Mouse (Mus musculus) liver, postnatal 0 days (tissue): ENCODE results near the gene Irf2bp1. TPM values are rescaled to one million over a fixed set of nuclear protein-coding genes. Genes with fewer than 3 reads are reported as not detected.

Experiments
- ATAC-seq: fragments of 200-750 bp; cut with Nextera tagmentation; 2 replicates; pipeline ENCODE4 v1.8.0; 2017; ENCODE audit warnings: mild to moderate bottlenecking, moderate library complexity
- DNase-seq: peaks from one replicate; pipeline ENCODE4 v3.0.0-alpha.2; 2016
- H3K27ac ChIP-seq: fragments of 300-500 bp; sonication (generic); 2 replicates; pipeline ENCODE4 v1.5.1; 2014; ENCODE audit warnings: antibody characterized with exemption, moderate library complexity, mild to moderate bottlenecking, low read depth
- H3K27me3 ChIP-seq: fragments of 300-500 bp; sonication (generic); 2 replicates; pipeline ENCODE4 v1.6.1; 2014; ENCODE audit warnings: low read length, control low read depth, mixed read lengths; ENCODE audit not compliant: insufficient read depth
- H3K36me3 ChIP-seq: fragments of 300-500 bp; sonication (generic); replicated peaks from 2 replicates; pipeline ENCODE4 v1.6.1; 2014; ENCODE audit warnings: mild to moderate bottlenecking, control low read depth, low read length, moderate library complexity, mixed read lengths; ENCODE audit not compliant: insufficient read depth
- H3K4me1 ChIP-seq: fragments of 300-500 bp; sonication (generic); 2 replicates; pipeline ENCODE4 v1.6.1; 2014; ENCODE audit warnings: antibody characterized with exemption, mild to moderate bottlenecking, control low read depth; ENCODE audit not compliant: insufficient read depth
- H3K4me2 ChIP-seq: fragments of 300-500 bp; sonication (generic); 2 replicates; pipeline ENCODE4 v1.6.1; 2014; ENCODE audit warnings: low read depth, mild to moderate bottlenecking, low read length, moderate library complexity, mixed read lengths
- H3K4me3 ChIP-seq: fragments of 300-500 bp; sonication (generic); 2 replicates; pipeline ENCODE4 v1.5.1; 2014; ENCODE audit warnings: low read depth, low read length
- H3K9ac ChIP-seq: fragments of 300-500 bp; sonication (generic); replicated peaks from 2 replicates; pipeline ENCODE4 v1.6.1; 2014; ENCODE audit warnings: mild to moderate bottlenecking, moderate library complexity
- H3K9me3 ChIP-seq: fragments of 300-500 bp; sonication (generic); 2 replicates; pipeline ENCODE4 v1.6.1; 2016; ENCODE audit warnings: mild to moderate bottlenecking, control low read depth, low read length, mixed read lengths
- CTCF ChIP-seq: sonication (generic); IDR thresholded peaks from 2 replicates; pipeline ENCODE4 v1.5.1; 2016; ENCODE audit warnings: antibody characterized with exemption, low read depth
- EP300 ChIP-seq: IDR thresholded peaks from 2 replicates; pipeline ENCODE4 v1.6.1; 2016; ENCODE audit warnings: antibody characterized with exemption, low read depth, mild to moderate bottlenecking
- WGBS: fragments of 180-500 bp; shearing (Covaris S2); extraction: QIAGEN DNeasy Blood & Tissue Kit; methylation state at CpG from one replicate; pipeline ENCODE4 v1.1.7; 2014; ENCODE audit not compliant: insufficient replicate concordance; 5-methylcytosine and 5-hydroxymethylcytosine counted together
- polyA plus RNA-seq: library from polyadenylated mRNA; unstranded; fragments of >200 nt; fragmentation: Nextera tagmentation; extraction: Ambion mirVana; gene quantifications from 2 replicates; pipeline ENCODE4 v1.2.1, GENCODE M21; 2015

Gene Irf2bp1
- polyA plus RNA-seq, 1 experiment from 2014 or later = 6.3 TPM

DNA sequence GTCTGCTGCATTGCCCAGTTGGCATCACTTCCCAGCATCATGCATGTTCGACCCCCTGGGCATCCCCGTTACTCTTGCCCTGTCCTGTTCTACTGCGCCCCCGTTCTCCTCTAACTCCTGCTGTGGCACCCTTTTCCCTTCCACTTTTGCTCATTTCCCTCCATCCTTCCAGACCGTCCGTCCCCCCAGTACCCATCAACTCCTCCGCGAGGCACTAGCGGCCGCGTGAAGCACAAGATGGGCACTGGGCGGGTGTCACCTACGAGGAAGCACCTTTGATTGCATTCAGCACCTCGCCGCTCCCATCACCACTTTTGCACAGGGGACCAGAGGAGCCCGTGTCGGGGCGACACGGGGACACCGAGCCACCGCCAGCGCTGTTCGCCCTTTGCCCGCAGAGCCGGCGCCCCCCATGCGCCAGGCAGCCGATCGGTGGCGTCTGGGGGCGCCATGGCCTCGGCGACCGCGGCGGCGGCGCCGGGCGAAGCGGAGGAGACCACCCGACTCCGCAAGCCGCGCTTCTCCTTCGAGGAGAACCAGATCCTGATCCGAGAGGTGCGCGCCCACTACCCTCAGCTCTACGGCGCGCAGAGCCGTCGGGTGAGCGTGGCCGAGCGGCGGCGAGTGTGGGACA lies 12.1 kb upstream of the Irf2bp1 start:
- 1% methylated on average over 50 of the region's 59 CpGs for WGBS
- TF ChIP-seq CTCF (no peak), EP300 (no peak)
- ATAC-seq (no peak), DNase-seq (no peak)
- peaks cover 10% of the 10 kb centered on the region; the same call in 1 of the 2 replicates for H3K36me3 ChIP-seq
- H3K27ac ChIP-seq = no peak overlapping the region
- peak overlapping the region; percentile 78 for H3K4me2 ChIP-seq
- H3K9me3 ChIP-seq = no peaks in the 10 kb centered on the region
- H3K4me3 ChIP-seq = peak overlapping the region; percentile 45
- H3K9ac ChIP-seq = 0 out of 2 replicates have a peak overlapping the region, but pooled peaks have one; percentile 11
- H3K4me1 ChIP-seq = peaks cover 16% of the 10 kb centered on the region
- peaks cover 54% of the 10 kb centered on the region for H3K27me3 ChIP-seq

DNA sequence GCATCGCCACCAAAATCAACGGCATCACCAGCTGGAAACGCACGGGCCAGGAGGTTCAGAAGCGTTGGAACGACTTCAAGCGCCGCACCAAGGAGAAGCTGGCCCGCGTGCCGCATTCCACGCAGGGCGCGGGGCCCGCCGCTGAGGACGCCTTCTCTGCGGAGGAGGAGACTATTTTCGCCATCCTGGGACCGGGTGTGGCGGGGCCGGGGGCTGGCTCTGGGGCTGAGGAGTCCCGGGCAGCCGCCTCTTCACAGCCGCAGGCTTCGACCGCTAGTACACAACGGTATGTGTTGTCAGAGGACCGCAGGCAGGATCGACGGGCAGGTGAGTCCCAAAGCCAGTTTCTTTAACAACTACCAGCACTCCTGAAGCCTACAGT lies 11.6 kb upstream of the Irf2bp1 start:
- H3K4me1 ChIP-seq = peaks cover 16% of the 10 kb centered on the region
- H3K9me3 ChIP-seq = no peaks in the 10 kb centered on the region
- H3K9ac ChIP-seq = no peak overlapping the region
- H3K4me2 ChIP-seq = peak overlapping the region; percentile 78
- TF ChIP-seq EP300 (no peak), CTCF (no peak)
- no peak for ATAC-seq
- H3K27me3 ChIP-seq = peaks cover 54% of the 10 kb centered on the region
- 6% methylated on average over 24 of the region's 31 CpGs for WGBS
- H3K36me3 ChIP-seq = peaks cover 10% of the 10 kb centered on the region; the same call in 1 of the 2 replicates
- no peak overlapping the region for H3K27ac ChIP-seq
- peak overlapping the region; percentile 45 for H3K4me3 ChIP-seq
- no peak for DNase-seq

- Histone ChIP-seq H3K36me3 (peaks cover 10% of the 10 kb centered on the region; the same call in 1 of the 2 replicates), H3K9ac (no peak overlapping the region), H3K4me1 (peaks cover 16% of the 10 kb centered on the region), H3K27me3 (peaks cover 51% of the 10 kb centered on the region), H3K9me3 (no peaks in the 10 kb centered on the region), H3K4me3 (no peak overlapping the region), H3K4me2 (no peak overlapping the region), H3K27ac (no peak overlapping the region)
- TF ChIP-seq CTCF (no peak), EP300 (no peak)
- 83% methylated on average over 5 of the region's 5 CpGs for WGBS
- DNase-seq = no peak
- ATAC-seq = no peak
Measured at GRCm38 (mm10) chr7:18993036-18993435, 10.8 kb upstream of the Irf2bp1 start.

DNA sequence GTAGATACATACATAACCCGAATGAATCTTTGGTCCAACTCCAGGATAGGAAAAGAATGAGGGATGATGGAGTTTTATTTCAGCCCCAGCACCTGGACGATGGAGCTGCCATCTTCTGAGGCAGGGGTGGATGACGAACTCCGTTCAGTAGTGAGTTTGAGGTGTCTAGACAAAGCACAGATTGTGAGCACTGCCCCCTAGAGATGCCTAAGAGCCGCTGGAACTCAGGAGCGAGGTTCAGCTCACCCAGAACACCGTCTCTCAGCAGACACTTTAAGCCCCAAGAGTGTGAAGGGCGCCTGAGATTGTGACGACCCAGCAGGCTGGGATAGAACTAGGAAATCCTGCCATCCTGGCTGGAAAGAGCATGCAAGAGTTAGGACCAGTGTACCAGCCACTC lies 5.0 kb upstream of the Irf2bp1 start:
- TF ChIP-seq CTCF = peak; percentile 19; the same call in 1 of the 2 replicates
- no peak for TF ChIP-seq EP300

GRCm38 (mm10) chr7:19000421-19000820 lies 3.4 kb upstream of the Irf2bp1 start:
- DNase-seq (peak; percentile 30), ATAC-seq (no peak)
- TF ChIP-seq EP300 (no peak), CTCF (no peak)
- H3K27ac ChIP-seq = peak overlapping the region; percentile 64
- H3K4me1 ChIP-seq = peaks cover 34% of the 10 kb centered on the region
- no peaks in the 10 kb centered on the region for H3K9me3 ChIP-seq
- WGBS = 44% methylated on average over 10 of the region's 10 CpGs
- H3K27me3 ChIP-seq = no peaks in the 10 kb centered on the region
- peaks cover 11% of the 10 kb centered on the region; the same call in 1 of the 2 replicates for H3K36me3 ChIP-seq
- peak overlapping the region; percentile 60 for H3K9ac ChIP-seq
- H3K4me2 ChIP-seq = peak overlapping the region; percentile 98
- H3K4me3 ChIP-seq = peak overlapping the region; percentile 56

More for the DNA sequence above, 5.0 kb upstream of the Irf2bp1 start:
- DNase-seq (no peak), ATAC-seq (no peak)
- 57% methylated on average over 9 of the region's 9 CpGs for WGBS
- no peak overlapping the region for H3K4me3 ChIP-seq
- no peak overlapping the region for H3K9ac ChIP-seq
- no peak overlapping the region for H3K27ac ChIP-seq
- peaks cover 10% of the 10 kb centered on the region; the same call in 1 of the 2 replicates for H3K36me3 ChIP-seq
- H3K4me1 ChIP-seq = peaks cover 23% of the 10 kb centered on the region
- no peaks in the 10 kb centered on the region for H3K9me3 ChIP-seq
- H3K27me3 ChIP-seq = no peaks in the 10 kb centered on the region
- H3K4me2 ChIP-seq = no peak overlapping the region

DNA sequence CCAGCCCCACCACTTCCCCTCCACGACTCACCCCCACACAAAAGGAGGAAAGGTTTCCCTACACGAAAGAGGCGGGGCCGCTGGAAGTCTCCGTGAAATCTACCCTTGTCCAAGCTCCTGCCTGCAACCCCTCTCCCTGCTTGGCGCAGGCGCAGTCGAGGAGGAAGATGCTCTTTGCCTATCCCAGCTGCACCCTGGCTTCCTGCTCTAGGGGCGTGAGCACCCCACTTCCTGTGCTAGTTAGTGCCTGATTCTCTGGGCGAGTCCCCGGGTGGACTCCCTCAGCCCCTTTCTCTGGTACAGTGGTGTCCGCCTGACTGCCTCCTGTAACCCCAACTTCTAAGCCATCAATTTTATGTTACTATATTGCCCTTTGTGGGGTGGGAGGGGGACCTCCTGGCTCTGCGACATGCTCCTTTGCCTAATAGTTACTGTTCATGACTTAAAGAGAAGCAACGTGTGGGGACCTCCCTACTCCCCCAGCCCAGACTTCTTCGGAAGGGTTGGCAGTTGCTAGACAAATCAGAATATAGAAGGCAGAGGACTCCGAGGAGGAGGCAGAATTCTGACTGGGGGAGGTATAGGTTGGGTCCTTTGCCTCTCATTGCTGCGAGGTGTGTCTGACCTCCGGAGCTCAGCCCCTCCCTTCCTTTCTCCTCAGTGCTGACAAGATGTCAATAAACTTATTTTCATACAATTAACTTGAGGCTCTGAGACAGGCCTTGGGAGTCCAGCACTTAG lies 2.6 kb upstream of the Irf2bp1 start:
- Histone ChIP-seq H3K27me3 (no peaks in the 10 kb centered on the region), H3K4me1 (peaks cover 42% of the 10 kb centered on the region), H3K4me3 (peak overlapping the region; percentile 56), H3K36me3 (peaks cover 13% of the 10 kb centered on the region; the same call in 1 of the 2 replicates), H3K9me3 (no peaks in the 10 kb centered on the region), H3K27ac (peak overlapping the region; percentile 64), H3K9ac (peak overlapping the region; percentile 60), H3K4me2 (peak overlapping the region; percentile 98)
- WGBS = 23% methylated on average over 16 of the region's 18 CpGs
- peak; percentile 77 for DNase-seq
- no peak for TF ChIP-seq CTCF
- TF ChIP-seq EP300 = no peak
- no peak for ATAC-seq
